Mouse (Mus musculus): ENCODE measurements around the gene Il18r1.
A peak's percentile ranks its signal among the peaks of the same experiment; 100 is the strongest.

Il18r1 gene

GRCm38 (mm10) chr1:40465477-40466430 is at the start of gene Il18r1:
Gene Il18r1 (plus strand): TSS chr1:40465552.
- peak; percentile 22 for DNase-seq (ENCODE audit: low read depth)

GRCm38 (mm10) chr1:40417034-40417433 is 48.3 kb upstream of the Il18r1 start:
- no peak for DNase-seq (ENCODE audit: low read depth)

- no peak for DNase-seq (ENCODE audit: low read depth)
These were observed 46.8 kb upstream of the Il18r1 start for GRCm38 (mm10) chr1:40418512-40418911.

- no peak for DNase-seq (ENCODE audit: low read depth)
These were observed 41.5 kb upstream of the Il18r1 start for GRCm38 (mm10) chr1:40423892-40424291.

- no peak for DNase-seq (ENCODE audit: low read depth)
These were observed 38.1 kb upstream of the Il18r1 start for GRCm38 (mm10) chr1:40427270-40427669.

- DNase-seq (ENCODE audit: low read depth) = no peak
These were observed 37.5 kb upstream of the Il18r1 start for GRCm38 (mm10) chr1:40427901-40428300.

GRCm38 (mm10) chr1:40428910-40429675 is 36.3 kb upstream of the Il18r1 start, which contains the start of gene Il1rl1:
Gene Il1rl1 (plus strand): TSS chr1:40429570.
- peak; percentile 58 for DNase-seq (ENCODE audit: low read depth)

- DNase-seq (ENCODE audit: low read depth) = no peak
These were observed 35.1 kb upstream of the Il18r1 start for GRCm38 (mm10) chr1:40430143-40430834.

- no peak for DNase-seq (ENCODE audit: low read depth)
These were observed 33.2 kb upstream of the Il18r1 start for GRCm38 (mm10) chr1:40432169-40432568.

GRCm38 (mm10) chr1:40435936-40436335 is 29.4 kb upstream of the Il18r1 start:
- DNase-seq (ENCODE audit: low read depth) = no peak

- DNase-seq (ENCODE audit: low read depth) = no peak
These were observed 28.0 kb upstream of the Il18r1 start for GRCm38 (mm10) chr1:40437340-40437739.

GRCm38 (mm10) chr1:40439504-40439903 is 25.8 kb upstream of the Il18r1 start:
- DNase-seq (ENCODE audit: low read depth) = no peak

- no peak for DNase-seq (ENCODE audit: low read depth)
These were observed 20.6 kb upstream of the Il18r1 start for GRCm38 (mm10) chr1:40444800-40445199.

GRCm38 (mm10) chr1:40467306-40467705 is 2.0 kb downstream of the Il18r1 start:
- no peak for DNase-seq (ENCODE audit: low read depth)

GRCm38 (mm10) chr1:40468805-40469204 is 3.5 kb downstream of the Il18r1 start:
- no peak for DNase-seq (ENCODE audit: low read depth)

- no peak for DNase-seq (ENCODE audit: low read depth)
These were observed 4.5 kb downstream of the Il18r1 start for GRCm38 (mm10) chr1:40469900-40470299.

- DNase-seq (ENCODE audit: low read depth) = no peak
These were observed 7.0 kb downstream of the Il18r1 start for GRCm38 (mm10) chr1:40472401-40472800.

GRCm38 (mm10) chr1:40473640-40474039 is 8.3 kb downstream of the Il18r1 start:
- no peak for DNase-seq (ENCODE audit: low read depth)

GRCm38 (mm10) chr1:40474336-40474735 is 9.0 kb downstream of the Il18r1 start:
- DNase-seq (ENCODE audit: low read depth) = no peak

- no peak for DNase-seq (ENCODE audit: low read depth)
These were observed 10.3 kb downstream of the Il18r1 start for GRCm38 (mm10) chr1:40475697-40476096.

- no peak for DNase-seq (ENCODE audit: low read depth)
These were observed 11.4 kb downstream of the Il18r1 start for GRCm38 (mm10) chr1:40476756-40477155.

- no peak for DNase-seq (ENCODE audit: low read depth)
These were observed 14.2 kb downstream of the Il18r1 start for GRCm38 (mm10) chr1:40479505-40479923.

Data from c-Kit-positive CD71-positive TER-119-negative erythroid progenitor cells, embryonic 14.5 days (primary cell).